Mouse (Mus musculus) lung, adult 2 months (tissue): Measurements from ENCODE around the gene Slc5a8.

Experiments used
- CTCF ChIP-seq: fragments of 200-500 bp; IDR thresholded peaks from 2 replicates; pipeline ENCODE4 v1.5.1; 2011; ENCODE audit warnings: mild to moderate bottlenecking, low read length, control low read depth; ENCODE audit not compliant: insufficient read depth
- POLR2A ChIP-seq: fragments of 200-500 bp; IDR thresholded peaks from 2 replicates; pipeline ENCODE4 v1.6.1; 2011; ENCODE audit warnings: low read depth, mild to moderate bottlenecking, control low read depth, low read length, borderline replicate concordance; ENCODE audit errors: extremely low read depth

- TF ChIP-seq POLR2A (no peak), CTCF (no peak)
Observed at GRCm38 (mm10) chr10:88886114-88886513, 322 bp downstream of the Slc5a8 start.
